Mouse (Mus musculus): ENCODE results near the gene Pgbd1. TPM values are rescaled to one million over a fixed set of nuclear protein-coding genes. Genes with fewer than 3 reads are reported as not detected.
"Not testable (repeated sequence)": the region's sequence is repeated elsewhere in the genome, so short reads cannot be mapped to it uniquely, and the experiment has no call there.

Gene Pgbd1
- polyA plus RNA-seq, 2 experiments = 1.2 to 1.3 TPM

DNA sequence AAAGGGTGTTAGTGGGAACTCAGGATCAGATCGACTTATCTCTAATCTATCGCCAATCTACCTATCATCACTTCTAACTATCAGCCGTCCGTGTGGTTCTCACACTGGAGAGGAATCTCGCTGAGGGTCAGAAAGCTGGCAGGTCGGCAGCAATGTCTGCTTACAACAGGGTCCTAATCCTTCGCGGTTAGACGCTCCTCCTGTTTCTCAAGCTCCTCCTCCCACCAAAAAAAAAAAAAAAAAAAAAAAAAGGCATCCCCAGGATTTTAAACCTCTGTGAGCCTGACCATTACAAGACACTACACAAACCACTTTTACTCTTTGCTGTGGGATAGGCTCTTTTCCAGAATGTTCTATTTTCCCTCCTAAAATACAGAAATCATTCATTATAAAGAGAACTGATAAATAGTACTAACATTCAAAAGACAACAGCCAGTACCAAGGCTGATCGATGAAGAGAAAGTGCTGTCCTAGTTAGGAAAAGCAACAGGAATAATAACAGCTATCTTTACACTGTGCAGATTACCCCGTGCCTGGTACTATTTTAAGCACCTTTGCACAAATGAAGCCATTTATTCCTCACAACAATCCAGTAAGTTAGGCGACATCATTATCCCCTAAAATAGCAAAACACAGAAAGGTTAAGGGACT, 39.1 kb downstream of the Pgbd1 start:
- TF ChIP-seq EP300 (IDR thresholded peaks at IDR 0.05; ENCODE audit: low read depth) (no peak), CTCF (IDR thresholded peaks at IDR 0.05; ENCODE audit: low read depth) (no peak)
- Histone ChIP-seq H3K27ac (peak overlapping the region; percentile 63), H3K4me3 (ENCODE audit: insufficient read depth in 1 of 2, low read depth in 2 of 2, low read length in 2 of 2) (peak overlapping the region; percentile 72 to 80), H3K27me3 (ENCODE audit: control insufficient read depth, insufficient read depth, low read length) (no peaks in the 10 kb centered on the region), H3K4me1 (replicated peaks; ENCODE audit: control insufficient read depth in 2 of 2, insufficient read depth in 2 of 2, low read length in 1 of 2) (peaks cover 6 to 9% of the 10 kb centered on the region in 2 experiments; a peak in 3 of 4 replicates), H3K36me3 (replicated peaks; ENCODE audit: control insufficient read depth, insufficient read depth, low read depth) (peaks cover 8% of the 10 kb centered on the region), H3K9ac (replicated peaks) (peak overlapping the region; percentile 86), H3K9me3 (ENCODE audit: control insufficient read depth, low read length) (no peaks in the 10 kb centered on the region), H3K4me2 (ENCODE audit: low read depth) (peak overlapping the region; percentile 88)
- ATAC-seq (ENCODE audit: insufficient read depth) (peak; percentile 40; the same call in 1 of the 2 replicates), DNase-seq (ENCODE audit: low read depth in 3 of 3, low spot score in 3 of 3) (no peak)
- WGBS (ENCODE audit: insufficient replicate concordance) = 7% methylated on average over 12 of the region's 12 CpGs

DNA sequence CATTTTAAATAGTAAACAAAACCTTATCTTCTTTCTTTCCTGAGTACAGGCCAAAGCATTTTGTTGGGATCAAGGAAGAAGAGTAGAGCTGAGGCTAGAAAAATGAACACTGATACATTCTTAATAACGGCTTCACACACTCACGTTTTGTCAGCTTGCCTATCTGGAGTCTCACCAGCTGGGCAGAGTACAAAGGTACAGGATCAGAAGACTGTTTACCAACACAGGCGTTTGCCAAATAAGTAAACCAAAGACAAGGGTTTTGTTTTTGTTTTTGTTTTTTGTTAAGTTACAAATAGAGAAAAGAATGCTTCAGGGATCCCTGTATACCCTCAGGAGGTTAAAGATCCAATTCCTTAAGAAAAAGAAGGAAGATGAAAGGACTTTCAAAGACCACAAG, 39.7 kb downstream of the Pgbd1 start:
- H3K4me2 ChIP-seq (ENCODE audit: low read depth) = peak overlapping the region; percentile 88
- DNase-seq (ENCODE audit: low read depth in 3 of 3, low spot score in 3 of 3) = no peak
- H3K9me3 ChIP-seq (ENCODE audit: control insufficient read depth, low read length) = no peaks in the 10 kb centered on the region
- peak overlapping the region; percentile 72 to 80; a peak in 3 of 4 replicates for H3K4me3 ChIP-seq (ENCODE audit: insufficient read depth in 1 of 2, low read depth in 2 of 2, low read length in 2 of 2)
- peak overlapping the region; percentile 63 for H3K27ac ChIP-seq
- TF ChIP-seq EP300 (IDR thresholded peaks at IDR 0.05; ENCODE audit: low read depth) = no peak
- TF ChIP-seq CTCF (IDR thresholded peaks at IDR 0.05; ENCODE audit: low read depth) = no peak
- peaks cover 10% of the 10 kb centered on the region for H3K36me3 ChIP-seq (replicated peaks; ENCODE audit: control insufficient read depth, insufficient read depth, low read depth)
- peak overlapping the region; percentile 86 for H3K9ac ChIP-seq (replicated peaks)
- WGBS (ENCODE audit: insufficient replicate concordance) = 63% methylated on average over 3 of the region's 3 CpGs
- no peak for ATAC-seq (ENCODE audit: insufficient read depth)
- peaks cover 6 to 9% of the 10 kb centered on the region in 2 experiments; a peak in 3 of 4 replicates for H3K4me1 ChIP-seq (replicated peaks; ENCODE audit: control insufficient read depth in 2 of 2, insufficient read depth in 2 of 2, low read length in 1 of 2)
- no peaks in the 10 kb centered on the region for H3K27me3 ChIP-seq (ENCODE audit: control insufficient read depth, insufficient read depth, low read length)

DNA sequence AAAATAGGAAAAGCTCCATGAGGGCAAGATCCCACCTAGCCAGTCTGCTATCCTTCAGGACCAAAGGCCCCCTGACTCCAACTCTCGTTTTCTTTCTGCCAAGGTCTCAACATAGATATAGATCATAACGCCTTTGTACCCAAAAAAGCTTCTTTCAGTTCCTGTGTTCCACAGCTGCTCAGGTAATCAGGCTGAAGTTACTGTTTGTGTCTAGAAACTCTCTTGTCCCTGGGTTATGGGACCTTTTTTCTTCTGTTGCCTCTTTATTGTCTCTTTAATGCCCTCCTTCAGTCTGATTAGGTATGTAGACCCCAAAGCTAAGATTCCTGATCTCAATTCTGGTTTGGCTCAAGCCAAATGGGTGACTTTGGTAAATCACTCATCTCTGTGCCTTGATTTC, 43.4 kb downstream of the Pgbd1 start:
- H3K4me3 ChIP-seq (ENCODE audit: insufficient read depth in 1 of 2, low read depth in 2 of 2, low read length in 2 of 2) = no peak overlapping the region
- 69% methylated on average over 2 of the region's 2 CpGs for WGBS (ENCODE audit: insufficient replicate concordance)
- H3K9me3 ChIP-seq (ENCODE audit: control insufficient read depth, low read length) = no peaks in the 10 kb centered on the region
- H3K9ac ChIP-seq (replicated peaks) = no peak overlapping the region
- H3K27me3 ChIP-seq (ENCODE audit: control insufficient read depth, insufficient read depth, low read length) = no peaks in the 10 kb centered on the region
- no peak for ATAC-seq (ENCODE audit: insufficient read depth)
- no peak for TF ChIP-seq CTCF (IDR thresholded peaks at IDR 0.05; ENCODE audit: low read depth)
- no peak for TF ChIP-seq EP300 (IDR thresholded peaks at IDR 0.05; ENCODE audit: low read depth)
- H3K27ac ChIP-seq = no peak overlapping the region
- H3K4me2 ChIP-seq (ENCODE audit: low read depth) = no peak overlapping the region
- DNase-seq (ENCODE audit: low read depth in 3 of 3, low spot score in 3 of 3) = no peak
- H3K4me1 ChIP-seq (replicated peaks; ENCODE audit: control insufficient read depth in 2 of 2, insufficient read depth in 2 of 2, low read length in 1 of 2) = peaks cover 6% of the 10 kb centered on the region in 2 experiments; a peak in 3 of 4 replicates
- peaks cover 25% of the 10 kb centered on the region for H3K36me3 ChIP-seq (replicated peaks; ENCODE audit: control insufficient read depth, insufficient read depth, low read depth)

DNA sequence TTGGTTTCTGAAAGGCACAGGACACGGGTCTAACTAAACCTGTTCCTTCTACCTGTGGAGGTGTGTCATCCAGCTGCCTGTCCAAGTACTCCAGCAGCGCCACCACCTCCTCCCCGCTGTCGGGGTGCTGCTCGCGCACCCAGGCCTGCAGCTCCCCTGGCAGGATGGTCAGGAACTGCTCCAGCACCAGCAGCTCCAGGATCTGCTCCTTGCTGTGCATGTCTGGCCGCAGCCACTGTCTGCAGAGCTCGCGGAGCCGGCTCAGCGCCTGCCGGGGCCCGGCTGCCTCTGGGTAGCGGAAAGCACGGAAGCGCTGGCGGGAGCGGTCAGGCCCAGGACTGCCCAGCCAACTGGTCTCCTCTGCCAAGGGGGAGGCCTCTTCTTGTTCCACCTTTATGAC, 44.8 kb downstream of the Pgbd1 start:
- 90% methylated on average over 18 of the region's 18 CpGs for WGBS (ENCODE audit: insufficient replicate concordance)
- not testable (repeated sequence) for H3K4me2 ChIP-seq (ENCODE audit: low read depth); H3K9me3 ChIP-seq (ENCODE audit: control insufficient read depth, low read length); H3K9ac ChIP-seq (replicated peaks); DNase-seq (ENCODE audit: low read depth in 3 of 3, low spot score in 3 of 3); H3K27ac ChIP-seq; H3K4me3 ChIP-seq (ENCODE audit: insufficient read depth in 1 of 2, low read depth in 2 of 2, low read length in 2 of 2); H3K27me3 ChIP-seq (ENCODE audit: control insufficient read depth, insufficient read depth, low read length); H3K4me1 ChIP-seq (replicated peaks; ENCODE audit: control insufficient read depth in 2 of 2, insufficient read depth in 2 of 2, low read length in 1 of 2)
- H3K36me3 ChIP-seq (replicated peaks; ENCODE audit: control insufficient read depth, insufficient read depth, low read depth) = peaks cover 37% of the 10 kb centered on the region
- ATAC-seq (ENCODE audit: insufficient read depth) = 0 out of 2 replicates have a peak, but pooled peaks have one; percentile 18

DNA sequence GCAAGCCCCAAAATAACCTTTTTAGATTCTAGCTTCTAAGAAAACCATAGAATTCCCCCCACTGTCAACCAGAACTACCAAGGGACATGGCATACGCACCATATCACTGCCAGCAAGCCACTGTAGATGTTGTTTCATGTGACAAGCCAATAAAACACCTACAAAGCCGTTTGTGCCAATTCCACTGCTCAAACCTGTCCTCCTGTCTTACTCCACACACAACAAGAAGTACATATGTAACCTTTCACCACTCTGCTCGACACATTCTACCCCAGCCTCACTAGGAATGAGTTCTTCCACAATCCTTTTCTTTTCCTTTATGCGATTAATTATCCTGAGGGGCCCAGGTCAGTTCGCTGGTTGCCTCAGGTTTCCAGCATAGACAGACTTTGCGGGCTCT, 45.2 kb downstream of the Pgbd1 start:
- no peak for ATAC-seq (ENCODE audit: insufficient read depth)
- Histone ChIP-seq H3K27ac (no peak overlapping the region), H3K4me2 (ENCODE audit: low read depth) (no peak overlapping the region), H3K36me3 (replicated peaks; ENCODE audit: control insufficient read depth, insufficient read depth, low read depth) (peaks cover 40% of the 10 kb centered on the region), H3K27me3 (ENCODE audit: control insufficient read depth, insufficient read depth, low read length) (no peaks in the 10 kb centered on the region), H3K4me1 (replicated peaks; ENCODE audit: control insufficient read depth in 2 of 2, insufficient read depth in 2 of 2, low read length in 1 of 2) (no peaks in the 10 kb centered on the region), H3K9me3 (ENCODE audit: control insufficient read depth, low read length) (no peaks in the 10 kb centered on the region), H3K4me3 (ENCODE audit: insufficient read depth in 1 of 2, low read depth in 2 of 2, low read length in 2 of 2) (no peak overlapping the region), H3K9ac (replicated peaks) (no peak overlapping the region)
- no peak for DNase-seq (ENCODE audit: low read depth in 3 of 3, low spot score in 3 of 3)
- 88% methylated on average over 6 of the region's 6 CpGs for WGBS (ENCODE audit: insufficient replicate concordance)
- TF ChIP-seq EP300 (IDR thresholded peaks at IDR 0.05; ENCODE audit: low read depth) (no peak), CTCF (IDR thresholded peaks at IDR 0.05; ENCODE audit: low read depth) (no peak)
